Mouse (Mus musculus) C2C12 (cell line): ENCODE measurements around the gene Btn1a1. TPM values are rescaled to one million over a fixed set of nuclear protein-coding genes. Genes with fewer than 3 reads are reported as not detected.

Experiments used
- H3K27me3 ChIP-seq: one replicate; pipeline ENCODE4 v1.6.1; 2011; ENCODE audit not compliant: control insufficient read depth, insufficient read depth, insufficient read length
- H3K36me3 ChIP-seq: one replicate; pipeline ENCODE4 v1.6.1; 2011; ENCODE audit not compliant: control insufficient read depth, insufficient read depth
- H3K4me3 ChIP-seq: one replicate; pipeline ENCODE4 v1.5.1; 2011; ENCODE audit warnings: mild to moderate bottlenecking, control low read depth; ENCODE audit not compliant: poor library complexity, insufficient read depth, severe bottlenecking
- H3K79me2 ChIP-seq: one replicate; pipeline ENCODE4 v1.6.1; 2011; ENCODE audit not compliant: control insufficient read depth, insufficient read depth
- H3K79me3 ChIP-seq: one replicate; pipeline ENCODE4 v1.6.1; 2011; ENCODE audit warnings: low read depth, control low read depth
- H3ac ChIP-seq: one replicate; pipeline ENCODE3; 2011; ENCODE audit warnings: low read depth; ENCODE audit not compliant: control insufficient read depth, insufficient read length
- CEBPB ChIP-seq: IDR thresholded peaks from one replicate; pipeline ENCODE4 v1.6.1; 2011; ENCODE audit warnings: low read depth, mild to moderate bottlenecking, control low read depth, moderate library complexity
- CTCF ChIP-seq: IDR thresholded peaks from one replicate; pipeline ENCODE4 v1.5.1; 2011; ENCODE audit not compliant: control insufficient read depth, insufficient read depth, insufficient read length
- FOSL1 ChIP-seq: IDR thresholded peaks from one replicate; pipeline ENCODE4 v1.8.0; 2011; ENCODE audit warnings: mild to moderate bottlenecking, low read length; ENCODE audit not compliant: poor library complexity, insufficient read depth, severe bottlenecking
- MAX ChIP-seq: IDR thresholded peaks from one replicate; pipeline ENCODE4 v1.6.1; 2011; ENCODE audit warnings: mild to moderate bottlenecking, control low read depth
- MYOD1 ChIP-seq: IDR thresholded peaks from one replicate; pipeline ENCODE4 v1.6.1; 2011; ENCODE audit warnings: low read depth; ENCODE audit not compliant: control insufficient read depth, insufficient read length
- MYOG ChIP-seq: IDR thresholded peaks from one replicate; pipeline ENCODE4 v1.6.1; 2011; ENCODE audit not compliant: control insufficient read depth, insufficient read length; ENCODE audit errors: extremely low read depth
- USF1 ChIP-seq: IDR thresholded peaks from one replicate; pipeline ENCODE4 v1.6.1; 2011; ENCODE audit warnings: low read depth, mild to moderate bottlenecking, control low read depth, moderate library complexity
- polyA plus RNA-seq: library from polyadenylated mRNA; unstranded; fragments of >200 nt; fragmentation: generic; extraction: Trizol; gene quantifications from one replicate; pipeline ENCODE4 v1.2.1, GENCODE M21; 2012; ENCODE audit warnings: missing spikeins

The Btn1a1 gene
- polyA plus RNA-seq, 1 experiment: not detected

GRCm38 (mm10) chr13:23491263-23491662, 25.6 kb upstream of the Btn1a1 start:
- Histone ChIP-seq H3K79me3 (no peaks in the 10 kb centered on the region), H3K27me3 (no peaks in the 10 kb centered on the region), H3K79me2 (no peaks in the 10 kb centered on the region), H3ac (no peak overlapping the region), H3K4me3 (no peak overlapping the region), H3K36me3 (no peaks in the 10 kb centered on the region)
- TF ChIP-seq FOSL1 (no peak), USF1 (no peak), MYOG (no peak), CTCF (no peak), CEBPB (no peak), MYOD1 (no peak), MAX (no peak)

GRCm38 (mm10) chr13:23490863-23491262, 25.2 kb upstream of the Btn1a1 start:
- Histone ChIP-seq H3K27me3 (no peaks in the 10 kb centered on the region), H3K79me3 (no peaks in the 10 kb centered on the region), H3ac (no peak overlapping the region), H3K36me3 (no peaks in the 10 kb centered on the region), H3K4me3 (no peak overlapping the region), H3K79me2 (no peaks in the 10 kb centered on the region)
- TF ChIP-seq MYOD1: no peak
- TF ChIP-seq USF1: no peak
- no peak for TF ChIP-seq FOSL1
- no peak for TF ChIP-seq CEBPB
- no peak for TF ChIP-seq MAX
- TF ChIP-seq CTCF: no peak
- no peak for TF ChIP-seq MYOG

GRCm38 (mm10) chr13:23488400-23489322, 23.0 kb upstream of the Btn1a1 start, which contains the start of gene Btn2a2:
Btn2a2 (minus strand) TSS chr13:23488857.
- Histone ChIP-seq H3K79me3 (no peaks in the 10 kb centered on the region), H3K79me2 (no peaks in the 10 kb centered on the region), H3K36me3 (no peaks in the 10 kb centered on the region), H3K4me3 (no peak within 1 kb of the TSS), H3ac (no peak within 1 kb of the TSS), H3K27me3 (no peaks in the 10 kb centered on the region)
- TF ChIP-seq MAX: no peak
- TF ChIP-seq CTCF: no peak
- no peak for TF ChIP-seq USF1
- TF ChIP-seq FOSL1: no peak
- no peak for TF ChIP-seq CEBPB
- no peak for TF ChIP-seq MYOD1
- no peak for TF ChIP-seq MYOG

- Histone ChIP-seq H3ac (no peak overlapping the region), H3K4me3 (no peak overlapping the region), H3K79me3 (no peaks in the 10 kb centered on the region), H3K79me2 (no peaks in the 10 kb centered on the region), H3K27me3 (peaks cover 3% of the 10 kb centered on the region), H3K36me3 (no peaks in the 10 kb centered on the region)
- no peak for TF ChIP-seq CEBPB
- TF ChIP-seq MYOG: no peak
- TF ChIP-seq USF1: no peak
- no peak for TF ChIP-seq MAX
- TF ChIP-seq FOSL1: no peak
- no peak for TF ChIP-seq CTCF
- TF ChIP-seq MYOD1: no peak
Measured at GRCm38 (mm10) chr13:23485271-23485670, 19.6 kb upstream of the Btn1a1 start.

- Histone ChIP-seq H3ac (no peak overlapping the region), H3K27me3 (peaks cover 3% of the 10 kb centered on the region), H3K79me2 (no peaks in the 10 kb centered on the region), H3K79me3 (no peaks in the 10 kb centered on the region), H3K36me3 (no peaks in the 10 kb centered on the region), H3K4me3 (no peak overlapping the region)
- TF ChIP-seq MYOD1 (no peak), MYOG (no peak), MAX (no peak), FOSL1 (no peak), USF1 (no peak), CTCF (no peak), CEBPB (no peak)
Measured at GRCm38 (mm10) chr13:23483153-23483552, 17.5 kb upstream of the Btn1a1 start.

GRCm38 (mm10) chr13:23475658-23476057, 10.0 kb upstream of the Btn1a1 start:
- Histone ChIP-seq H3ac (no peak overlapping the region), H3K36me3 (no peaks in the 10 kb centered on the region), H3K79me2 (no peaks in the 10 kb centered on the region), H3K27me3 (no peaks in the 10 kb centered on the region), H3K4me3 (no peak overlapping the region), H3K79me3 (no peaks in the 10 kb centered on the region)
- no peak for TF ChIP-seq MYOD1
- TF ChIP-seq FOSL1: no peak
- TF ChIP-seq MAX: no peak
- no peak for TF ChIP-seq USF1
- no peak for TF ChIP-seq MYOG
- TF ChIP-seq CEBPB: no peak
- no peak for TF ChIP-seq CTCF
